Mouse (Mus musculus) myocyte (in vitro differentiated cells): ENCODE measurements around the gene Gm45711. TPM values are rescaled to one million over a fixed set of nuclear protein-coding genes. Genes with fewer than 3 reads are reported as not detected.
A peak's percentile ranks its signal among the peaks of the same experiment; 100 is the strongest.
"Not testable (repeated sequence)": the region's sequence is repeated elsewhere in the genome, so short reads cannot be mapped to it uniquely, and the experiment has no call there.

Experiments
- H3K27me3 ChIP-seq: one replicate; pipeline ENCODE4 v1.6.1; 2011; ENCODE audit not compliant: control insufficient read depth, insufficient read depth, insufficient read length
- H3K36me3 ChIP-seq: one replicate; pipeline ENCODE4 v1.6.1; 2011; ENCODE audit not compliant: control insufficient read depth, insufficient read depth
- H3K4me2 ChIP-seq: one replicate; pipeline ENCODE4 v1.6.1; 2011; ENCODE audit warnings: low read depth, control low read depth
- H3K4me3 ChIP-seq: one replicate; pipeline ENCODE4 v1.5.1; 2011; ENCODE audit warnings: mild to moderate bottlenecking, control low read depth, moderate library complexity
- H3K79me2 ChIP-seq: one replicate; pipeline ENCODE4 v1.6.1; 2011; ENCODE audit not compliant: control insufficient read depth, insufficient read depth
- H3ac ChIP-seq: one replicate; pipeline ENCODE4 v1.6.1; 2011; ENCODE audit not compliant: control insufficient read depth, insufficient read length
- CEBPB ChIP-seq: IDR thresholded peaks from 2 replicates; pipeline ENCODE4 v1.6.1; 2011; ENCODE audit warnings: mild to moderate bottlenecking, moderate library complexity; ENCODE audit not compliant: poor library complexity, insufficient read depth, severe bottlenecking
- E2F4 ChIP-seq: IDR thresholded peaks from one replicate; pipeline ENCODE4 v1.6.1; 2011; ENCODE audit warnings: mild to moderate bottlenecking, control low read depth, moderate library complexity; ENCODE audit not compliant: insufficient read depth
- MAX ChIP-seq: IDR thresholded peaks from one replicate; pipeline ENCODE4 v1.6.1; 2011; ENCODE audit warnings: low read depth, mild to moderate bottlenecking, control low read depth
- MYOD1 ChIP-seq, 3 experiments: IDR thresholded peaks; one replicate each; pipeline ENCODE4 v1.6.1; 2011; ENCODE audit warnings: control low read depth in 2 of 3, low read depth in 2 of 3, mild to moderate bottlenecking in 2 of 3, moderate library complexity in 1 of 3; ENCODE audit not compliant: insufficient read length in 2 of 3, control insufficient read depth in 1 of 3
- MYOG ChIP-seq, 3 experiments: IDR thresholded peaks; one replicate each; pipeline ENCODE4 v1.6.1; 2011; ENCODE audit warnings: control low read depth in 2 of 3, low read depth in 2 of 3, mild to moderate bottlenecking in 2 of 3; ENCODE audit not compliant: insufficient read length in 2 of 3, control insufficient read depth in 1 of 3, insufficient read depth in 1 of 3
- POLR2A ChIP-seq: IDR thresholded peaks from one replicate; pipeline ENCODE4 v1.6.1; 2011; ENCODE audit warnings: low read depth, mild to moderate bottlenecking, control low read depth, moderate library complexity; ENCODE audit not compliant: insufficient read length
- POLR2AphosphoS2 ChIP-seq: IDR thresholded peaks from one replicate; pipeline ENCODE4 v1.6.1; 2011; ENCODE audit warnings: low read depth, control low read depth; ENCODE audit not compliant: insufficient read length
- REST ChIP-seq: IDR thresholded peaks from one replicate; pipeline ENCODE4 v1.6.1; 2011; ENCODE audit warnings: mild to moderate bottlenecking, control low read depth, moderate library complexity; ENCODE audit not compliant: insufficient read depth, insufficient read length
- SRF ChIP-seq: IDR thresholded peaks from one replicate; pipeline ENCODE4 v1.6.1; 2011; ENCODE audit warnings: low read depth; ENCODE audit not compliant: control insufficient read depth, insufficient read length
- TCF12 ChIP-seq: IDR thresholded peaks from one replicate; pipeline ENCODE4 v1.6.1; 2011; ENCODE audit warnings: mild to moderate bottlenecking, control low read depth; ENCODE audit not compliant: poor library complexity, insufficient read depth, severe bottlenecking
- TCF3 ChIP-seq: IDR thresholded peaks from one replicate; pipeline ENCODE4 v1.6.1; 2011; ENCODE audit warnings: low read depth, control low read depth; ENCODE audit not compliant: insufficient read length
- USF1 ChIP-seq: IDR thresholded peaks from one replicate; pipeline ENCODE4 v1.6.1; 2011; ENCODE audit warnings: low read depth, mild to moderate bottlenecking, control low read depth, moderate library complexity
- polyA plus RNA-seq: library from polyadenylated mRNA; unstranded; fragments of >200 nt; fragmentation: generic; extraction: Trizol; gene quantifications from one replicate; pipeline ENCODE4 v1.2.1, GENCODE M21; 2012; ENCODE audit warnings: missing spikeins

Gm45711 gene
- polyA plus RNA-seq, 1 experiment: not detected

- Histone ChIP-seq H3K36me3 (no peaks in the 10 kb centered on the region), H3ac (no peak overlapping the region), H3K4me3 (no peak overlapping the region), H3K4me2 (no peak overlapping the region), H3K79me2 (no peaks in the 10 kb centered on the region), H3K27me3 (no peaks in the 10 kb centered on the region)
- TF ChIP-seq MYOD1 (IDR thresholded peaks at IDR 0.05; ENCODE audit: control insufficient read depth in 1 of 3, insufficient read length in 2 of 3, low read depth in 2 of 3) (no peak), MAX (no peak), USF1 (no peak), E2F4 (no peak), TCF3 (no peak), SRF (no peak), POLR2A (no peak), POLR2AphosphoS2 (no peak), CEBPB (no peak), REST (no peak), TCF12 (no peak), MYOG (IDR thresholded peaks at IDR 0.05; ENCODE audit: control insufficient read depth in 1 of 3, insufficient read depth in 1 of 3, insufficient read length in 2 of 3, low read depth in 2 of 3) (no peak)
Observed at GRCm38 (mm10) chr8:104268368-104268767, 41.5 kb downstream of the Gm45711 start.

- H3ac ChIP-seq, H3K79me2 ChIP-seq, H3K4me2 ChIP-seq, H3K4me3 ChIP-seq, H3K36me3 ChIP-seq, H3K27me3 ChIP-seq: not testable (repeated sequence)
Observed at GRCm38 (mm10) chr8:104264271-104264935, 45.5 kb downstream of the Gm45711 start.

- not testable (repeated sequence) for H3K79me2 ChIP-seq, H3K27me3 ChIP-seq, H3K4me3 ChIP-seq, H3ac ChIP-seq, H3K36me3 ChIP-seq, H3K4me2 ChIP-seq
Observed at GRCm38 (mm10) chr8:104261802-104262201, 48.1 kb downstream of the Gm45711 start.

GRCm38 (mm10) chr8:104253016-104253415 lies 56.9 kb downstream of the Gm45711 start:
- no peak for TF ChIP-seq TCF12
- TF ChIP-seq E2F4: no peak
- no peak for TF ChIP-seq USF1
- TF ChIP-seq CEBPB: no peak
- no peak for TF ChIP-seq TCF3
- TF ChIP-seq POLR2A: no peak
- no peak for TF ChIP-seq POLR2AphosphoS2
- no peak for TF ChIP-seq SRF
- no peak for TF ChIP-seq MYOD1 (IDR thresholded peaks at IDR 0.05; ENCODE audit: control insufficient read depth in 1 of 3, insufficient read length in 2 of 3, low read depth in 2 of 3)
- no peak for TF ChIP-seq MYOG (IDR thresholded peaks at IDR 0.05; ENCODE audit: control insufficient read depth in 1 of 3, insufficient read depth in 1 of 3, insufficient read length in 2 of 3, low read depth in 2 of 3)
- no peak for TF ChIP-seq REST
- TF ChIP-seq MAX: no peak
- Histone ChIP-seq H3K36me3 (no peaks in the 10 kb centered on the region), H3K4me2 (no peak overlapping the region), H3K27me3 (no peaks in the 10 kb centered on the region), H3K4me3 (no peak overlapping the region), H3K79me2 (no peaks in the 10 kb centered on the region), H3ac (no peak overlapping the region)

GRCm38 (mm10) chr8:104251461-104251860 lies 58.4 kb downstream of the Gm45711 start:
- TF ChIP-seq REST: no peak
- TF ChIP-seq USF1: no peak
- TF ChIP-seq SRF: no peak
- no peak for TF ChIP-seq POLR2A
- TF ChIP-seq TCF3: no peak
- TF ChIP-seq MAX: no peak
- TF ChIP-seq TCF12: no peak
- no peak for TF ChIP-seq MYOG (IDR thresholded peaks at IDR 0.05; ENCODE audit: control insufficient read depth in 1 of 3, insufficient read depth in 1 of 3, insufficient read length in 2 of 3, low read depth in 2 of 3)
- no peak for TF ChIP-seq POLR2AphosphoS2
- TF ChIP-seq E2F4: no peak
- no peak for TF ChIP-seq MYOD1 (IDR thresholded peaks at IDR 0.05; ENCODE audit: control insufficient read depth in 1 of 3, insufficient read length in 2 of 3, low read depth in 2 of 3)
- TF ChIP-seq CEBPB: no peak
- Histone ChIP-seq H3K36me3 (no peaks in the 10 kb centered on the region), H3K27me3 (no peaks in the 10 kb centered on the region), H3K4me3 (peak overlapping the region; percentile 57), H3K79me2 (no peaks in the 10 kb centered on the region), H3K4me2 (peak overlapping the region; percentile 88), H3ac (no peak overlapping the region)
